17 mouse cellular contexts compared by ENCODE assay signal in the genomic region with DNA sequence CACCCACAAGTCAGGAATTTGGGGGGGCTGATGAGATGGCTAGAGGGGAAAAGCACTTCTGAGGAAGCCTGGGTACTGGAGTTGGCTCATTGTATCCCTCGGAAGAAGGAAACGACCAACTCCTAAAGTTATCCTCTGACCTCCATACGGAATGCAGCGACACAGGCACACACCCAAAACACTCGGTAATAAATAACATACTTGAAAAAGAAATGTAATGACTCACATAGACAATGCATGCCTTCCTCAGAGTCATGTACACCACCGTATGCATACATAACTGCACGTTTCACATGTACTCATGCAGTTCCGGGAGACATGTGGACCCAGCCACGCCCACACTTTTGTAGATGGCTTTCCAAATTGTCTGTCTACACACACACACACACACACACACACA. TPM values are rescaled to one million over a fixed set of nuclear protein-coding genes. Genes with fewer than 3 reads are reported as not detected.
DNase-seq lines count a peak whose midpoint lies in the region; ATAC-seq and TF ChIP-seq lines count a peak whose summit lies in the region.
"Had no signal": no experiment of that assay in that cellular context is flagged by ENCODE, and none has a peak within 500 bp of the region (broad histone marks: within the 10 kb centered on the region; RNA-seq: fewer than 3 reads in every experiment).

No protein-coding gene starts in this region.

- H3K27me3 ChIP-seq in embryonic facial prominence, embryonic 13.5 days = no peaks in the 10 kb centered on the region
- peaks cover 67% of the 10 kb centered on the region for H3K27me3 ChIP-seq in embryonic facial prominence, embryonic 10.5 days (replicated peaks; ENCODE audit: low read depth, poor library complexity, severe bottlenecking)
- H3K27me3 ChIP-seq in heart, embryonic 16.5 days (ENCODE audit: control insufficient read depth, insufficient read depth, low read length) = no peaks in the 10 kb centered on the region
- H3K27me3 ChIP-seq in lung, postnatal 0 days (replicated peaks; ENCODE audit: insufficient read depth, low read length) = no peaks in the 10 kb centered on the region
- H3K27me3 ChIP-seq: midbrain, embryonic 15.5 days had no signal

- no peak for ATAC-seq in embryonic facial prominence, embryonic 13.5 days (ENCODE audit: insufficient number of reproducible peaks, insufficient read depth, low FRiP score, low TSS enrichment, low read depth)
- ATAC-seq in heart, embryonic 16.5 days (replicated peaks; ENCODE audit: extremely low read depth, insufficient read depth, low FRiP score) = no peak
- ATAC-seq in lung, postnatal 0 days = no peak
- ATAC-seq: midbrain, embryonic 15.5 days had no signal

- TF ChIP-seq EP300 in lung, postnatal 0 days (IDR thresholded peaks at IDR 0.05) = peak; percentile 55; the same call in 1 of the 2 replicates

- no peaks in the 10 kb centered on the region for H3K36me3 ChIP-seq in embryonic facial prominence, embryonic 13.5 days
- no peaks in the 10 kb centered on the region for H3K36me3 ChIP-seq in embryonic facial prominence, embryonic 10.5 days (replicated peaks)
- no peaks in the 10 kb centered on the region for H3K36me3 ChIP-seq in heart, embryonic 16.5 days (ENCODE audit: control insufficient read depth, insufficient read depth)
- no peaks in the 10 kb centered on the region for H3K36me3 ChIP-seq in lung, postnatal 0 days (ENCODE audit: insufficient read depth, low read length)
- H3K36me3 ChIP-seq: forebrain, embryonic 10.5 days; liver, embryonic 13.5 days; midbrain, embryonic 15.5 days had no signal

- 66% methylated on average over 9 of the region's 9 CpGs for WGBS in embryonic facial prominence, embryonic 13.5 days
- WGBS in embryonic facial prominence, embryonic 10.5 days = 93% methylated on average over 9 of the region's 9 CpGs
- WGBS in heart, embryonic 16.5 days = 69% methylated on average over 9 of the region's 9 CpGs
- WGBS in lung, postnatal 0 days = 25% methylated on average over 9 of the region's 9 CpGs

- no peaks in the 10 kb centered on the region for H3K9me3 ChIP-seq in embryonic facial prominence, embryonic 13.5 days
- no peaks in the 10 kb centered on the region for H3K9me3 ChIP-seq in embryonic facial prominence, embryonic 10.5 days
- no peaks in the 10 kb centered on the region for H3K9me3 ChIP-seq in heart, embryonic 16.5 days (replicated peaks; ENCODE audit: control insufficient read depth, low read length)
- no peaks in the 10 kb centered on the region for H3K9me3 ChIP-seq in lung, postnatal 0 days (ENCODE audit: low read length)
- H3K9me3 ChIP-seq: forebrain, embryonic 10.5 days; liver, embryonic 13.5 days; midbrain, embryonic 15.5 days had no signal

- no peak overlapping the region for H3K4me3 ChIP-seq in embryonic facial prominence, embryonic 13.5 days
- no peak overlapping the region for H3K4me3 ChIP-seq in embryonic facial prominence, embryonic 10.5 days
- H3K4me3 ChIP-seq in heart, embryonic 16.5 days (ENCODE audit: low read length) = no peak overlapping the region
- no peak overlapping the region for H3K4me3 ChIP-seq in lung, postnatal 0 days (ENCODE audit: low read depth, low read length)
- H3K4me3 ChIP-seq: forebrain, embryonic 10.5 days; liver, embryonic 13.5 days; midbrain, embryonic 15.5 days had no signal

- H3K4me2 ChIP-seq in embryonic facial prominence, embryonic 13.5 days = no peak overlapping the region
- H3K4me2 ChIP-seq in heart, embryonic 16.5 days (ENCODE audit: low read depth, low read length) = no peak overlapping the region
- no peak overlapping the region for H3K4me2 ChIP-seq in lung, postnatal 0 days (replicated peaks; ENCODE audit: low read depth, low read length)
- H3K4me2 ChIP-seq: liver, embryonic 13.5 days; midbrain, embryonic 15.5 days had no signal

- no peak for TF ChIP-seq CTCF in lung, postnatal 0 days (IDR thresholded peaks at IDR 0.05)

- H3K9ac ChIP-seq in embryonic facial prominence, embryonic 13.5 days = no peak overlapping the region
- no peak overlapping the region for H3K9ac ChIP-seq in heart, embryonic 16.5 days (ENCODE audit: low read length)
- no peak overlapping the region for H3K9ac ChIP-seq in lung, postnatal 0 days (replicated peaks; ENCODE audit: low read depth)
- H3K9ac ChIP-seq: liver, embryonic 13.5 days; midbrain, embryonic 15.5 days had no signal

- no peak for DNase-seq in embryonic facial prominence, embryonic 10.5 days (ENCODE audit: low spot score)
- no peak for DNase-seq in heart, adult 8-10 months (ENCODE audit: low spot score)
- DNase-seq in lung, postnatal 0 days (ENCODE audit: low spot score) = peak; percentile 74
- DNase-seq in lung, postnatal 25 days (ENCODE audit: low spot score) = no peak
- DNase-seq in retina, embryonic 14.5 days (ENCODE audit: low spot score) = no peak
- DNase-seq in Muller cell, postnatal 12 days (ENCODE audit: inconsistent ontology term) = no peak
- DNase-seq: adrenal gland, adult 8-10 months; cerebellum, adult 9-10 months; heart, postnatal 14 days; kidney, adult 2 months; liver, embryonic 13.5 days; right cerebral cortex, postnatal 4 days; thymus, postnatal 36 days had no signal

- H3K27ac ChIP-seq in embryonic facial prominence, embryonic 13.5 days = peak overlapping the region; percentile 97; the same call in 1 of the 2 replicates
- no peak overlapping the region; the same call in 1 of the 2 replicates for H3K27ac ChIP-seq in embryonic facial prominence, embryonic 10.5 days (replicated peaks)
- H3K27ac ChIP-seq in heart, embryonic 16.5 days (ENCODE audit: low read length) = peak overlapping the region; percentile 41
- peak overlapping the region; percentile 87 for H3K27ac ChIP-seq in lung, postnatal 0 days (ENCODE audit: low read length)

- peaks cover 87% of the 10 kb centered on the region for H3K4me1 ChIP-seq in embryonic facial prominence, embryonic 13.5 days
- peaks cover 79% of the 10 kb centered on the region for H3K4me1 ChIP-seq in embryonic facial prominence, embryonic 10.5 days
- peaks cover 91% of the 10 kb centered on the region for H3K4me1 ChIP-seq in heart, embryonic 16.5 days (ENCODE audit: control insufficient read depth, insufficient read depth, low read length)
- H3K4me1 ChIP-seq in lung, postnatal 0 days (ENCODE audit: insufficient read depth, low read depth, low read length) = peaks cover 47% of the 10 kb centered on the region

RNA-seq across cellular contexts. Expression of a gene that starts 41.0 kb away (rescaled TPM):
- 118 and 142 TPM in 2 replicates for polyA plus RNA-seq in embryonic facial prominence, embryonic 13.5 days (2015; fragmentation: Nextera tagmentation; extraction: Ambion mirVana)
- 66.7 and 73.0 TPM in 2 replicates for polyA plus RNA-seq in embryonic facial prominence, embryonic 10.5 days (2016; fragmentation: Nextera tagmentation; extraction: Ambion mirVana)
- polyA plus RNA-seq in heart, embryonic 16.5 days (2015; fragmentation: Nextera tagmentation; extraction: Ambion mirVana) = 45.0 and 66.3 TPM in 2 replicates
- total RNA-seq in heart, adult 8-10 months (2022) = 10 to 100 TPM; 64.1 to 87.2 (median 71.5) TPM
- 149 and 153 TPM in 2 replicates for polyA plus RNA-seq in lung, postnatal 0 days (2015; fragmentation: Nextera tagmentation; extraction: Ambion mirVana)
